Mouse (Mus musculus) E14TG2a.4 (cell line): Measurements from ENCODE around the gene Mrps6.
A peak's percentile ranks its signal among the peaks of the same experiment; 100 is the strongest.

Source experiments
- H3K27me3 ChIP-seq: 2 replicates; pipeline ENCODE4 v1.6.1; 2014; ENCODE audit warnings: low read length, control low read depth; ENCODE audit not compliant: insufficient read depth
- H3K36me3 ChIP-seq: 2 replicates; pipeline ENCODE4 v1.6.1; 2014; ENCODE audit warnings: low read length, control low read depth; ENCODE audit not compliant: insufficient read depth
- H3K4me1 ChIP-seq: replicated peaks from 2 replicates; pipeline ENCODE4 v1.6.1; 2014; ENCODE audit warnings: low read depth, low read length, control low read depth
- H3K4me3 ChIP-seq: replicated peaks from 2 replicates; pipeline ENCODE4 v1.5.1; 2014; ENCODE audit warnings: mild to moderate bottlenecking, low read length
- H3K9me3 ChIP-seq: 2 replicates; pipeline ENCODE4 v1.6.1; 2014; ENCODE audit warnings: low read length, control low read depth
- CTCF ChIP-seq: conservative IDR thresholded peaks from 2 replicates; pipeline ENCODE4 v1.5.1; 2014; ENCODE audit warnings: low read length
- NANOG ChIP-seq: IDR thresholded peaks from 2 replicates; pipeline ENCODE4 v1.6.1; 2014; ENCODE audit warnings: borderline replicate concordance, low read length, mixed read lengths
- POU5F1 ChIP-seq: IDR thresholded peaks from 2 replicates; pipeline ENCODE4 v1.6.1; 2014; ENCODE audit warnings: low read length, borderline replicate concordance

Gene Mrps6

DNA sequence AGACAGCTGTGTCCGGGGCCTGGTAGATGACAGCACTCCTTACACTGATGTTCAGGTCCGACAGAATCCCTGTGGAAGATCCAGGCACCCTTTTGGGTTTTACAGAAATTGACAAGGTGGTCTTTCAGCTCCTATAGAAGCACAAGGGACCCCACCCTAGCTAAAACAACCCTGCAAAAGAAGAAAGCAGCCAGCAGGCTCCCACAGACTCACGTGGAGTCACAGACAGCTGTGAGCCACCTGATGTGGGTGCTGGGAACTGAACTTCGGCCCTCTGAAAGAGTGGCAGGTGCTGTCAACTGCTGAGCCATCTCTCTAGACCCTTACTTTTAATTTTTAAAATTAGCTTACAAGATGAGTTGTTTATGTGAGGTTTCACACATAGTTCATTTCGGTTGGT is 23.4 kb upstream of the Mrps6 start:
- peaks cover 11% of the 10 kb centered on the region for H3K4me1 ChIP-seq
- peaks cover 13% of the 10 kb centered on the region; the same call in 1 of the 2 replicates for H3K27me3 ChIP-seq
- H3K4me3 ChIP-seq, result no peak overlapping the region
- no peaks in the 10 kb centered on the region for H3K9me3 ChIP-seq
- H3K36me3 ChIP-seq, result no peaks in the 10 kb centered on the region
- no peak for TF ChIP-seq NANOG
- no peak for TF ChIP-seq POU5F1
- no peak for TF ChIP-seq CTCF

DNA sequence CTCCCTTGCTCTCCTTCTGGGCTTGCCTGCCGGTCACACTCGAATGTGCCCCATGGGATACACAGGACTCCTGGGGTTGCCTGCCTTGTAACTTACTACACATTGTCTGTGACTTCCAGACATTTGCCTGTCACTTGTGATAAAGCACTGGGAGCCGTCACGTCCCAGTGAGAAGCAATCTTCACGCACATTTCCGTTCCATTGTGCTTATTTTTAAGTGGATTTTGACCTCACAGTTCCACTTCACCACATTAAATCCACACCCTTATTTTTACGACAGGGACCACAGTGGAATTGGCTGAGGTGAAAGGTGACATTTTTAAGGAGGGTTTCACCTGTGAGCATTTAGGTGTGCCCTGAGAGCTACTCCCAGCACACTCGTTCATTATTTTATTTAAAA is 21.4 kb upstream of the Mrps6 start:
- H3K4me1 ChIP-seq, result peaks cover 11% of the 10 kb centered on the region
- H3K4me3 ChIP-seq, result no peak overlapping the region
- no peaks in the 10 kb centered on the region for H3K36me3 ChIP-seq
- TF ChIP-seq POU5F1, result no peak
- no peak for TF ChIP-seq CTCF
- TF ChIP-seq NANOG, result no peak
- H3K27me3 ChIP-seq, result 0 out of 2 replicates have a peak, but pooled peaks cover 4% of the 10 kb centered on the region
- no peaks in the 10 kb centered on the region for H3K9me3 ChIP-seq

DNA sequence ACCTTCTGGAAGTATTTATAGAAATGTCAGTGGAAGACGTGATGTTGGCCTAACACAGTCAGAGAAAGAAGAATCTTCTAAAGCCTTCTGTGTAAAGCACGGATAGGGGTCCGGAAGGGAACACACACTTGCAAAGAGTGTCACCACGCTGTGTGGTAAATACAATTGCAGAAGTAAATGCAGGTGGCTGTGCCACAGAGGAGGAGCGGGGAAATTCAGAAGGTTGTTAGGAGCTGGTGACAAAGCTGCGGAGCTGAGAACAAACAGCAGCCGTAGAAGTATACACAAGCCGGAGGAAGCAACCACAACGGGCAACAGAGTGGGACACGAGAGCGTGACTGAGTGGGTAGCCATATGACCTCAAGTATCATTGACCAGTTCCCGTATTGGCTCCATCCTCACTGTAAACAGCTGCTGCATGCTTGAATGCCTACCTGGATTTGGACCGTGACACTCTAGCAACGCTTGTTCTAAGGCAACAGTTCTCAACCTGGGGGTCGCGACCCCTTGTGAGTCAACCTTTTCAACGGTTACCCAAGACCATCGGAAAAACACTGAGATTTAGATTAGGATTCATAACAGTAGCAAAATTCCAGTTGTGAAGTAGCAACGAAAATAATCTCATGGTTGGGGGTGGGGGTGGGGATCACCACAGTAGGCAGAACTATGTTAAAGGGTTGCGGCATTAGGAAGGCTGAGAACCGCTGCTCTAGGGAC is 20.0 kb upstream of the Mrps6 start:
- peaks cover 11% of the 10 kb centered on the region for H3K4me1 ChIP-seq
- TF ChIP-seq POU5F1 (no peak), NANOG (no peak), CTCF (no peak)
- no peak overlapping the region for H3K4me3 ChIP-seq
- H3K9me3 ChIP-seq, result no peaks in the 10 kb centered on the region
- no peaks in the 10 kb centered on the region for H3K27me3 ChIP-seq
- H3K36me3 ChIP-seq, result no peaks in the 10 kb centered on the region

DNA sequence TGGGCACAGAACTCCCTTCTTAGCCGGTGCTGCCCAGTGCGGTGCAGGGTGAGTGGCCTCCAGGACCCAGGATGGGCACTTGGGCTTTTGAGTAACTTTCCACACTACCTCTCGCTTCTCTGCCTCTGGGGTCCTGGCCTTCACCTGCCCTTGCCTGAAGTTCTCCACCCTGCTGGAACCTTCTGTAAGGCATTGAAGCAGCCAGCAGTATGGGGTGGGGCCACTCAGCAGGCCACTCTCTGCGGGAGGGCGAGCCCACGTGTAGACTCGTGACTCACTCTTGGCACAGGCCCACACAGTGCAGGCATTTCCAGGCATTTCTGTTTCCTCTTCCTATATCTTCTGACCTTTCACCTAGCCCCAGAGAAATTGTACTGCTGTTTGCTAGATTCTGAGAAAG is 18.6 kb upstream of the Mrps6 start:
- Histone ChIP-seq H3K27me3 (no peaks in the 10 kb centered on the region), H3K4me3 (no peak overlapping the region), H3K9me3 (no peaks in the 10 kb centered on the region), H3K36me3 (no peaks in the 10 kb centered on the region), H3K4me1 (peaks cover 15% of the 10 kb centered on the region)
- TF ChIP-seq CTCF, result no peak
- TF ChIP-seq POU5F1, result no peak
- TF ChIP-seq NANOG, result no peak

DNA sequence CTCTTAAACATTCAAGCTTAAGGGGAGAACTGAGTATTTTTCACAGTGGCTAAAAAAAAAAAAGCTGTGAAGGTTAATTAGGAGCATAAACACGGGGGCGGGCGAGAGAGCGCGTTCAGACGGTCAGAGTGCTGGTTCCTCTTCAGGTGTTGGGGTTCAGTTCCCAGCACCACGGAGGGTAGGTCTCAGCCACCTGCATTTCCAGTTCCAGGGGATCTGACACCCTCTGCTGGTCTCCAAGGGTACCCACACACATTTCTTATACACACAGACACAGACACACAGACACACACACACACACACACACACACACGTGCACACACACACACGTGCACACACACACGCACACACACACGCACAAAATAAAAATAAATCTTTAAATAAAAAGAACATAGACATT is 18.1 kb upstream of the Mrps6 start:
- Histone ChIP-seq H3K4me1 (peaks cover 15% of the 10 kb centered on the region), H3K9me3 (no peaks in the 10 kb centered on the region), H3K36me3 (no peaks in the 10 kb centered on the region), H3K4me3 (no peak overlapping the region), H3K27me3 (no peaks in the 10 kb centered on the region)
- TF ChIP-seq POU5F1 (no peak), CTCF (no peak), NANOG (no peak)

DNA sequence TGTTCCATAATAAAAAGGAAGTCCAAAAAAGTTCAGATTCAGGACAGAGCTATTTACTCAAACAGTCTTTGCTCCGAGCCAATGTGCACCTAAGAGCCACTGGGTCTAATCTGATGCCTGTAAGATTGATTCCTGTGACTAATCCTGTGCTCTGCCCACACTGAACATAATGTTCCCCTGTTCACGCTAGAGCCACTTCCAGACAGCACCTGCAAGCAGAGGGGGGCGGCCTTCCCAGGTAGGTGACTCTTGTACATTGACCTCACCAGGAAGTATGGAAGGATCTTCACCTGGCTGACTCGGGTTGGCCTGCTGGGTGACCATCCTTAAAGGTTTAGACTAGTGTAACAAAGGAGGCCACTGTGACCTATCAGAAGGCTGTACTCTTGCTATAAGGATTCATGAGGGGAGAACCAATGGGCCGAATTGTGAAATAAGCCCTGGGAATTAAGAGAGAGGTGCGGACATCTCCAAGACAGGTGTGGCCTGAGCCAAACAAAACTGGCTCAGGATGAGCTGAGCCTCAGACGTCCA is 6.2 kb upstream of the Mrps6 start:
- Histone ChIP-seq H3K36me3 (no peaks in the 10 kb centered on the region), H3K4me3 (no peak overlapping the region), H3K27me3 (peaks cover 22% of the 10 kb centered on the region), H3K9me3 (peaks cover 10% of the 10 kb centered on the region), H3K4me1 (peaks cover 7% of the 10 kb centered on the region)
- no peak for TF ChIP-seq CTCF
- TF ChIP-seq POU5F1, result no peak
- no peak for TF ChIP-seq NANOG

DNA sequence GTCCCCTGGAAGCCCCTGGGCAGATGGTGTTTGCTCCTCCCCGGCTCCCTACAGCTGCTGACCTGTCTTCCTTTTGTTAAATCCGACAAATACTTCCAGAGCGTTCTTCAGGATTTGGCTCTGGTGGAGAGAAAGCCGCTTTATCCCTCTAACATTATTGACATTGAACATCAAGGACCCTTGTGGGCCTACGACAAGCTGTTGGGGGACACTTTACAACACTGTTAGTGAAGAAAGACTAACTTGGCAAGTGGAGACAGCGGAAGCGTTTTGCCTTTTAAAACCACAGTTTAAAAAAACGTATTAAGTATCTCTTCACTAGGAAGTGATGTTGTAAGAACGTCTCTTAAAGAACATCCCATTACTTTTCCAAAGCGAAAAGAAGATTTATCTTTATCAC is 5.5 kb upstream of the Mrps6 start:
- TF ChIP-seq POU5F1 (no peak), CTCF (no peak)
- no peak overlapping the region for H3K4me3 ChIP-seq
- no peaks in the 10 kb centered on the region for H3K36me3 ChIP-seq
- H3K27me3 ChIP-seq, result peaks cover 22% of the 10 kb centered on the region
- H3K9me3 ChIP-seq, result peaks cover 10% of the 10 kb centered on the region
- H3K4me1 ChIP-seq, result peaks cover 12% of the 10 kb centered on the region

DNA sequence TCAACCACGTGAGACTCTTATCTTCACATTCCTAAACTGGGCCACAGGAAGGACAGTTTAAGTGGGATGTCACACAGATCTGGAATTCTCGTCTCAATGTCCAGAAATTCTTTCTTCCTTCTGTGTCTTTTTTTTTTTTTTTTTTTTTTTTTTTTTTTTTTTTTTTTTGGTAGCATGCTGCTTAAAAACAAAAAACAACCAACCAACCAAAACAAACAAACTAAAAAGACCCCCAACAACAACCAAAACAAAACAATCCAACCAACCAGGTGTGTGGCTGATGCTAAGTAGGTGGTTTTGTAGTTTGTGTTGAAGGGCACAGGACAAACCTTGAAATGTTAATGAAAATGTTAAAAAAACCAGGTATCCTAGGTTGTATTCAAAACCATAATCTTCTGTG is 1.4 kb upstream of the Mrps6 start:
- Histone ChIP-seq H3K4me3 (no peak overlapping the region), H3K36me3 (peaks cover 18% of the 10 kb centered on the region), H3K27me3 (peaks cover 24% of the 10 kb centered on the region), H3K4me1 (peaks cover 36% of the 10 kb centered on the region), H3K9me3 (peaks cover 10% of the 10 kb centered on the region)
- TF ChIP-seq POU5F1 (no peak), CTCF (no peak), NANOG (no peak)

DNA sequence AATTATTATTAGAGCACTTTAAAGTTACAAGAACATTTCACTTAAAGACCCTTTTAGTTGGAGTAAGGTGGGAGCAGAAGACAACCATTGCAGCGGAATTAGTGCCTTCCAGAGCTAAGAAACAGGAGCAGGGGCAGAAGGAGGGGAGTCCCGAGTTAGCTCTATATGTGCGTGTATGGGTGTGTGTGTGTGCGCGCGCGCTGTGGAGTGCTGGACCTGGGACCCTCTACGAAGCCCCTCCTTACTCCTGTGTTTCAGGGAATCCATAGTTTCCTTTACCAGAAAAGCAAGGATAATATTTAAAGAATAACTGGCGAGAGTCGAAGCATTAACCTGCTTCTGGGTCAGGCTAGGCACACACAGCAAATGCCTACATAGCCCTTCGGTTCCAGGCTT is 616 bp upstream of the Mrps6 start:
- H3K4me3 ChIP-seq, result peak overlapping the region; percentile 91
- H3K27me3 ChIP-seq, result peaks cover 21% of the 10 kb centered on the region
- peaks cover 10% of the 10 kb centered on the region for H3K9me3 ChIP-seq
- peaks cover 25% of the 10 kb centered on the region for H3K36me3 ChIP-seq
- H3K4me1 ChIP-seq, result peaks cover 31% of the 10 kb centered on the region
- no peak for TF ChIP-seq CTCF
- no peak for TF ChIP-seq NANOG
- TF ChIP-seq POU5F1, result no peak
